Mouse (Mus musculus): ENCODE measurements at regions not wholly inside any gene's neighbourhood (a gene's known extent, or its start where the extent isn't known, plus 50 kb on each side); places are given as distances from the start of the nearest gene placed in this dataset.

- no peak for DNase-seq
Measured at GRCm38 (mm10) chr4:142351831-142352230, 112.6 kb upstream of the Kazn start.

GRCm38 (mm10) chr4:142350986-142351385 lies 111.8 kb upstream of the Kazn start:
- no peak for DNase-seq

GRCm38 (mm10) chr4:142348910-142349309 lies 109.7 kb upstream of the Kazn start:
- DNase-seq: peak in 1 of 2 experiments; percentile 40

- no peak for DNase-seq
Measured at GRCm38 (mm10) chr4:142342482-142343206, 103.4 kb upstream of the Kazn start.

GRCm38 (mm10) chr4:142341305-142341704 lies 102.1 kb upstream of the Kazn start:
- DNase-seq: no peak

GRCm38 (mm10) chr4:142340057-142340456 lies 100.9 kb upstream of the Kazn start:
- no peak for DNase-seq

- DNase-seq: no peak
Measured at GRCm38 (mm10) chr4:142337701-142338100, 98.5 kb upstream of the Kazn start.

GRCm38 (mm10) chr4:142336943-142337342 lies 97.7 kb upstream of the Kazn start:
- DNase-seq: no peak

GRCm38 (mm10) chr4:142334084-142334483 lies 94.9 kb upstream of the Kazn start:
- no peak for DNase-seq

GRCm38 (mm10) chr4:142330599-142330998 lies 91.4 kb upstream of the Kazn start:
- no peak for DNase-seq

GRCm38 (mm10) chr4:142329600-142329999 lies 90.4 kb upstream of the Kazn start:
- no peak for DNase-seq

GRCm38 (mm10) chr4:142326511-142326910 lies 87.3 kb upstream of the Kazn start:
- no peak for DNase-seq

GRCm38 (mm10) chr4:142321209-142321863 lies 82.1 kb upstream of the Kazn start:
- peak; percentile 20 to 51 for DNase-seq

- no peak for DNase-seq
Measured at GRCm38 (mm10) chr4:142310282-142310681, 71.1 kb upstream of the Kazn start.

- no peak for DNase-seq
Measured at GRCm38 (mm10) chr4:142308271-142308670, 69.1 kb upstream of the Kazn start.

- no peak for DNase-seq
Measured at GRCm38 (mm10) chr4:142307321-142307720, 68.1 kb upstream of the Kazn start.

GRCm38 (mm10) chr4:142306076-142306475 lies 66.9 kb upstream of the Kazn start:
- no peak for DNase-seq

GRCm38 (mm10) chr4:142303374-142304020 lies 64.3 kb upstream of the Kazn start:
- no peak for DNase-seq

- no peak for DNase-seq
Measured at GRCm38 (mm10) chr4:142302724-142303120, 63.5 kb upstream of the Kazn start.

GRCm38 (mm10) chr4:142302041-142302723 lies 63.0 kb upstream of the Kazn start:
- DNase-seq: no peak

- no peak for DNase-seq
Measured at GRCm38 (mm10) chr4:142298770-142299337, 59.7 kb upstream of the Kazn start.

GRCm38 (mm10) chr4:142292760-142293159 lies 53.6 kb upstream of the Kazn start:
- DNase-seq: no peak

GRCm38 (mm10) chr4:142292334-142292733 lies 53.1 kb upstream of the Kazn start:
- no peak for DNase-seq

Data from lung, postnatal 4 days (tissue).